Mouse (Mus musculus): ENCODE results near the gene Agpat1.

DNA sequence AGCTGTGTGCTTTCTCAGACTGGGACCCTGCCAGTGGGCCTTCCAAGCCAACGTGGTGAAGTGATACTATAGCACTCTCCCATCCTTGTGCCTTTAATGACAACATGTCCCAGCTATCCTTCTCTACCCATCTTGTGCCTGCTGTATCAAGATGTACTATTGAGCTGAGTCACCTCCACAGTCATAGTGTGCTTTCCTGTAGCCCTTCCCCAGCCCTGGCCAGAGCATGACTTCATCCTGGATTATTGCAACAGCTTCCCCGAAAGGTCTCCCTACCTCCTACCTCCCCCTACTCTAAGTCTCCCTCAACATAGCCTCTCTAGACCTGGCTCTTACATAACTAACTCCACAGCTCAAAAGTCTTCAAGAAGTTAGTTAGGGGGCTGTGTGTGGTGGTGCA lies 31.6 kb downstream of the Agpat1 start:
- TF ChIP-seq POLR2A (IDR thresholded peaks at IDR 0.05; ENCODE audit: extremely low read depth, insufficient read depth, low read length) (no peak), CTCF (IDR thresholded peaks at IDR 0.05; ENCODE audit: extremely low read depth, insufficient read depth, low read length) (no peak)

Measured in cortical plate, adult 2 months (tissue).